Mouse (Mus musculus) cerebellum, adult 2 months (tissue): ENCODE measurements at regions not wholly inside any gene's neighbourhood (a gene's known extent, or its start where the extent isn't known, plus 50 kb on each side); places are given as distances from the start of the nearest gene placed in this dataset.

ENCODE experiments used
- DNase-seq, 2 experiments: peaks; one replicate each; pipeline ENCODE4 v3.0.0; 2021
- H3K27ac ChIP-seq: fragments of 200-500 bp; 2 replicates; pipeline ENCODE4 v1.5.1; 2012; ENCODE audit warnings: low read length, control low read depth, inconsistent platforms; ENCODE audit not compliant: insufficient read depth
- H3K27me3 ChIP-seq: fragments of 200-500 bp; 2 replicates; pipeline ENCODE4 v1.6.1; 2012; ENCODE audit warnings: inconsistent platforms, mild to moderate bottlenecking, low read length, moderate library complexity; ENCODE audit not compliant: control insufficient read depth, insufficient read depth
- H3K4me1 ChIP-seq: fragments of 200-500 bp; 2 replicates; pipeline ENCODE4 v1.6.1; 2011; ENCODE audit warnings: low read length; ENCODE audit not compliant: control insufficient read depth, insufficient read depth
- H3K4me3 ChIP-seq: fragments of 200-500 bp; replicated peaks from 2 replicates; pipeline ENCODE3; 2011; ENCODE audit warnings: mild to moderate bottlenecking, low read depth, low read length, control low read depth; ENCODE audit not compliant: insufficient read depth
- CTCF ChIP-seq: fragments of 200-500 bp; IDR thresholded peaks from 2 replicates; pipeline ENCODE4 v1.5.1; 2011; ENCODE audit warnings: low read depth, mild to moderate bottlenecking, control low read depth, low read length, moderate library complexity, borderline replicate concordance; ENCODE audit not compliant: insufficient read depth
- POLR2A ChIP-seq: fragments of 200-500 bp; IDR thresholded peaks from 2 replicates; pipeline ENCODE4 v1.6.1; 2011; ENCODE audit warnings: low read length, control low read depth, borderline replicate concordance; ENCODE audit not compliant: insufficient read depth
- WGBS: fragments of 180-500 bp; shearing (Covaris S2); methylation state at CpG from one replicate; pipeline ENCODE4 v1.1.7; 2018; 5-methylcytosine and 5-hydroxymethylcytosine counted together

DNA sequence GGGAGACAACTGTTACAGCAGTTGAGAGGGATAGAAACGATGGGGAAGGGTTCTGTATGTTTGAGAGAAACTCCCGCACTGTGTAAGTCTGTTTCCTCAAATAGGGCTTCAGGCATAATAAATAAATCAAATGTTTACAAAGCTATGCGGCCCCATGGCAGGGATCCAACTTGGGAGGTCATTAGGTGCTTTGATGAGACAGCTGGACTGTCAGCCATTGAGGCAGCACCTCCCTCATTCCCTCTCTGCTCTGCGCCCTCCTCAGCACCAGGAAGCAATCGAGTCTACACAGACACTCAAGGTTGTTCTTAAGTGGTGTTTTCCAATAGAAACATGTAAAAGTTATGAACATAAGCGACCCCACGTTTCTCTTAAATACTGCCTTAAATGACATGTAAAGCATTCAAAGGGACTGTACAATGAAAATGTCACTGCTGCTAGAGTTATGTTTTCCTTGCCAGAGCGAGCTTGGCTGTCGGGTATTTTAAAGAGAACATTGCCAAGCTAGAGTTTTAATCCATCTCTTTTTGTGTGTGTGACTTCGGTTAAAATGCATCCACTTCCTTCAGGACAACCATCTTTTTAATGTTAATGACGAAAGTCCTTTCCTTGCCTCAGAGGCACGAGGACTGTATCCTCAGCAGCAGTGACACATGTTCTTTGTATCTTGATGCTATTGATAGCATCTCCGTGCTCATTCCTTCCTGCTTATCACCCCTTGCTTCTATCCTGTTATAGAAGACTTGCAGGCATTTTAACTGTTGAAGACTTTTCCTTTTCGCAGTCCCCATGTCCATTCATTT, 176.5 kb downstream of the Nup35 start:
- no peaks in the 10 kb centered on the region for H3K27me3 ChIP-seq
- H3K4me1 ChIP-seq: no peaks in the 10 kb centered on the region
- 58% methylated on average over 14 of the region's 14 CpGs for WGBS
- DNase-seq: no peak
- no peak overlapping the region for H3K27ac ChIP-seq
- TF ChIP-seq CTCF (no peak), POLR2A (no peak)
- no peak overlapping the region for H3K4me3 ChIP-seq

DNA sequence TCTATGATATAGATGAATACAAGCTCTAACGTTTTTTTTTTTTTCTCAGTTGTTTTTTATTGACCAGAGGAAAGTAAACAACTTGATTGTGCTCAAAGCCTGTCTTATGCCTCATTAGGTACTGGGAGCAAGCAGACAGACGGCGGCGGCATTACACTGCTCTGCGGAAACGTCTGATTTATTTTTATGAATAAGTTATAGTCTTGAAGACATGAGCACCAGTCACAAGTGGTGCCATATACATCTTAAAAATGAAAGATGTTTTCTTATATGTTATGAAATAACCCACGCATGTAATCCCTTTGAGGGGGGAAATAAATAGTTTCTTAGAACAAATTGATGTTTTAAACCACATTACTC, 177.1 kb downstream of the Nup35 start:
- TF ChIP-seq CTCF (no peak), POLR2A (no peak)
- Histone ChIP-seq H3K4me1 (no peaks in the 10 kb centered on the region), H3K27me3 (no peaks in the 10 kb centered on the region), H3K27ac (no peak overlapping the region), H3K4me3 (no peak overlapping the region)
- 53% methylated on average over 7 of the region's 7 CpGs for WGBS
- no peak for DNase-seq

DNA sequence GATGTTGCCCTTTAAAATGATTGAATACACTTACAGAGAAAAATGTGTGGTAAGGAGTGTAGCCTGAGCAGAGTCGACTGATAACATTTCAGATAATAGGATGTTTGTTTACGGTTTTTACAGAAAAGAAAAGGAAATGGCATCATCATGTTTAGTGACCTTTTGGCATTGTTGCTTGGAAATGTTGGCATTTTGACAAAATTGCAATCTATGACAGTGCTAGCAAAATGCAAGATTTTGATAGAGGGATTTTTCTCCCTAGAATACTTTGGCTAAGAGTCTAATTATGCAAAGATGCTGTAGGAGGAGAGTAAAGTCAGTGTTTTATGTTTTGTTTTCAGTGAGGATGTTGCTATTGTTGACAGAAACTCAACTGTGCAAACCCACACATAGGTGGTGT, 202.2 kb downstream of the Nup35 start:
- TF ChIP-seq CTCF: no peak
- TF ChIP-seq POLR2A: no peak
- no peaks in the 10 kb centered on the region for H3K4me1 ChIP-seq
- H3K4me3 ChIP-seq: no peak overlapping the region
- H3K27ac ChIP-seq: no peak overlapping the region
- no peak for DNase-seq
- WGBS: 12% methylated on average over 2 of the region's 2 CpGs
- no peaks in the 10 kb centered on the region for H3K27me3 ChIP-seq

DNA sequence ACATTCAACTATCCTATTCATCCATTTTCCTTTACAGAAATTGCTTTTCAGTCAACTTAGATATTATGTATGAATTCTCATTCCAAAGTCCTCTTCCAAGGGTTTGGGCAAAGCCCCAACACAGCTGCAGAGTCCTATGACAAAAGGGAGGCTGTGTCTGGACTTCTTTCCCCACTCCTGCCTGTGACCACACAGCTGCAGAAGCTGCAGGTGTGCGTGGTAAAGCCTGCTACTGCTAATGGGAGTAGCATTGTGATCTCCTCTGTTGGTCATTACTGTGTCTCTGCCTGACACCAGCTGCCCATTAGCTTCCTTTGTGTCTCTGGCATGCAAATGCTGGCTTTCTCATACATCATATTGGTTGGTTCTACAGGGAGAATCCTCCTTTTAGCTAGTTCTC, 234.0 kb downstream of the Nup35 start:
- Histone ChIP-seq H3K27ac (no peak overlapping the region), H3K27me3 (no peaks in the 10 kb centered on the region), H3K4me1 (no peaks in the 10 kb centered on the region), H3K4me3 (no peak overlapping the region)
- no peak for TF ChIP-seq CTCF
- DNase-seq: no peak
- 38% methylated on average over 1 of the region's 1 CpGs for WGBS

DNA sequence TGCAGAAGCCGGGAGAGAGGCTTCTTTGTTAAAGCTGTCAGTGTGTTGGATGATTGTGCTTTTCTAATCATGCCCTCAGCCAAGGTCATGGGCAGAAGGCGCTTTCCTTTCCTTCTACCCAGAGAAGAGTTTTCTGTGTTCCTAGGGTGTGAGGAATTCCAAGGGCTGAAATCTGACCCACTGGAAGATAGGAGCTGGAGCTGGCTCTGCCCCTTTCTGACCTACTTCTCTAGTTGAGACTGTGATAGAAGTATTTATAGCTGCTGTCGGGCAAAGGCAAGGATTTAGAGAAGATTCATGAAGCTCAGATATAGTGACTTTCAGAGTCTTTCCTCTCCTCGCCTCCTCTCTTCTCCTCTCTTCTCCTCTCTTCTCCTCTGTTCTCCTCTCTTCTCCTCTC, 238.2 kb downstream of the Nup35 start:
- no peak for DNase-seq
- Histone ChIP-seq H3K4me3 (no peak overlapping the region), H3K27me3 (no peaks in the 10 kb centered on the region), H3K27ac (no peak overlapping the region), H3K4me1 (no peaks in the 10 kb centered on the region)
- no peak for TF ChIP-seq POLR2A
- TF ChIP-seq CTCF: no peak
- WGBS: 82% methylated on average over 4 of the region's 4 CpGs

DNA sequence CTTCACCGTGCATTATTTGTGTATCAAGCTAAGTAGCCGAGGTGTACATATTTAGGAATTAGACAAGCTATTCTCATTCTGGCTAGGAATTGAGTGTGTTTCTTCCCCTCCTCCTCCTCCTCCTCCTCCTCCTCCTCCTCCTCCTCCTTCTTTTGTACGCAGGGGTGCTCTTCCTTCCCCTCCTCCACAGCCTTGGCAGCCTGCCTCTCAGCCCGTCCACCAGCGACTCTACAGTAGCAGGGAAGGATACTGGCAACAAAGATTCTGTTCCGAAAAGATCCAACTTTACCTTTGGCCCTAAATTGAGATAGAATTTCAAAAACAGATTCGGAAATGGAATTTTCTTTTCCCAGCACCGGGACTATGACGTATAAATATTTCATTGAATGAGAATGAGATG, 253.0 kb downstream of the Nup35 start:
- Histone ChIP-seq H3K27ac (no peak overlapping the region), H3K4me1 (no peaks in the 10 kb centered on the region), H3K4me3 (peak overlapping the region; percentile 46), H3K27me3 (no peaks in the 10 kb centered on the region)
- peak; percentile 26 to 42 for DNase-seq
- TF ChIP-seq CTCF: no peak
- TF ChIP-seq POLR2A: no peak
- 18% methylated on average over 9 of the region's 9 CpGs for WGBS

DNA sequence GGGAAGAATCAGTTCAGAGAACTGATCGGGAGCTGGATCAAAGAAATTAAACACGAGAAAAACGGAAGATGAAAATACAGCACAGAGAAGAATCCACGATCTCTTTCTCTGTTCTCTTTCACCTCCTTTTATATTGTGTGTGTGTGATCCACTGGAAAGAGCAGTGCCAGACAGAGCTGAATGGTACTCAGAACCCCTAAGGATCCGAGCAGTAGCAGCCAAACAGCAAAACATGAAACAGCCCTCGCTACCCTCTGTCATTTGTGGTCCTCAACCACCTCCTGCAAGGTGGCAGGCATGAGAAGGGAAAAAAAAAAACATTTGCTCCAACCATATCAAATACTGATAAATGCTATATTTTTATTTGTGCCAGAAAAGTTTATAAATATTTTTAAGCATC, 253.4 kb downstream of the Nup35 start:
- TF ChIP-seq CTCF (no peak), POLR2A (no peak)
- Histone ChIP-seq H3K4me1 (no peaks in the 10 kb centered on the region), H3K27me3 (no peaks in the 10 kb centered on the region), H3K4me3 (peak overlapping the region; percentile 46), H3K27ac (no peak overlapping the region)
- DNase-seq: no peak
- 15% methylated on average over 6 of the region's 6 CpGs for WGBS

DNA sequence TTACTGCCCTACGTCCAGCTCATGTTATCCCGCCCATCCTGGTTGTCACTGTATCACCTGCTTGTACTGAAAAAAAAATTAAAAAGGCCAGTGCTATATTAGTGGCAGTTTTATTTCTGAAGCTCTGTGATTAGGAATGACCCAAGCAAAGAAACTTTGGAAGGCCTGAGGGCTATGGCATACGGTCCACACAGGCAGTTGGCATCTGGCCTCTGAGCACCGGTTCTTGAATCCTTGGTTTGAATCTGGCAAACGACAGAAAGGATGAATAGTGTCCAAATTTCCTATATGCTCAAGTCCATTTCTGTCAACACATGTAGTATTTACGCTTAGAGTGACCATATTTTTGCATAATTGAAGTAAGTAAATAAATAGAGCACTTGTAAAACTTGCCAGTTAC, 254.3 kb downstream of the Nup35 start:
- TF ChIP-seq CTCF (no peak), POLR2A (no peak)
- 52% methylated on average over 6 of the region's 6 CpGs for WGBS
- no peak overlapping the region for H3K4me3 ChIP-seq
- H3K27ac ChIP-seq: no peak overlapping the region
- H3K4me1 ChIP-seq: no peaks in the 10 kb centered on the region
- DNase-seq: peak in 1 of 2 experiments; percentile 17
- H3K27me3 ChIP-seq: no peaks in the 10 kb centered on the region

DNA sequence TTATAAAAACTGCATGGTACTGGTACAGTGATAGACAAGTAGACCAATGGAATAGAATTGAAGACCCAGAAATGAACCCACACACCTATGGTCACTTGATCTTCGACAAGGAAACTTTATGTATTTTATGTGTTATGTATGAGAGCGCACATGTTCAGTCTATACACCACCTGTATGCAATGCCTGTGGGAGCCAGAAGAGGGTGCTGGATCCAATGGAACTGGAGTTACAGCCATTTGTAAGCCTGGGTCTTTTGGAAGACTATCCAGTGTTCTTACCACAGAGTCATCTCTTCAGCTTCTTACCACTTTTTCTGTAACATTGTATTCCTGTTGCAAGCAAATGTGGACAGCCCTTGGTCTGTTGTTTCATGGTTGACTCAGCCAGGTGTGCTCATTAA, 261.4 kb downstream of the Nup35 start:
- TF ChIP-seq POLR2A: no peak
- TF ChIP-seq CTCF: no peak
- H3K27ac ChIP-seq: no peak overlapping the region
- no peaks in the 10 kb centered on the region for H3K4me1 ChIP-seq
- no peaks in the 10 kb centered on the region for H3K27me3 ChIP-seq
- whole genome bisulfite sequencing: 92% methylated on average over 2 of the region's 2 CpGs
- no peak overlapping the region for H3K4me3 ChIP-seq
- no peak for DNase-seq
